Mouse (Mus musculus) kidney, adult 18-20 months (tissue): ENCODE measurements at regions not wholly inside any gene's neighbourhood (a gene's known extent, or its start where the extent isn't known, plus 50 kb on each side); places are given as distances from the start of the nearest gene placed in this dataset.

Source experiments
- DNase-seq: peaks from one replicate; pipeline ENCODE4 v3.0.0; 2021

DNA sequence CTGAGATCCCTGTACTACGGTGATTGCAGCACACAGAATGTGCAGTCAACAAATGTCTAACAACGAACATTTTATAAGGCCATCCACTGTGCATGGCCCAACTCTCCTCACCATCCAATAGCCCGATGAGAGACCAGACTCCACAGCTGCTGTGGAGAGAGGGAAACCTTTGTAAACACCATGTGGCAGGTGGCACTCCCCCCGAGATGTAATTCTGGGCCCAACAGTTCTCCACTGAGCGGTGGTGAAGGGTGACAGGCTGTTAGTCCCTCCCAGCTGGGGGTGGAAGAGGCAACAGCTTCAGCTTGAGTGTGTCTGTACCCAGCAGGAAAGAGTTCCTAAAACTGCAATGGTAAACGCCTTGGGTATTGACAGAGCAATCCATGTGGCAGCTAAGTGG is 263.0 kb upstream of the Ppargc1a start:
- DNase-seq, result no peak

DNA sequence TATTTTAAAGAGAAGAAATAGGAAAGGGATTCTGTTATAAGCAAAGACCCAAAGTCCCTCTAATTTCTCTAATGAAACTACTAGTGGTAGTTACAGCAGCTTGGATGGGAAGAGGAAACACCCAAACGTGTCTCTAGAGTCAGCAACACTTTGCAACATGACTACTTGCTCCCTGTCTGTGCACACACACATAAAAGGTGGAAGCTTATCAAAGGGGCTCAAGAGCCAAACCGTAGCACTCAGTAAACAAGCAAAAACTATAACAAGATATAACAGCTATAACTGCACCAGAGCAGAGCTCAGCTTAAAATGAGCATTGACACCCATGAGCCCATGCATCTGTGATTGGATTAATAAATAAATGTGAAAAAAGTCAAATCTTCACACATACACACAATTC is 262.5 kb upstream of the Ppargc1a start:
- no peak for DNase-seq

DNA sequence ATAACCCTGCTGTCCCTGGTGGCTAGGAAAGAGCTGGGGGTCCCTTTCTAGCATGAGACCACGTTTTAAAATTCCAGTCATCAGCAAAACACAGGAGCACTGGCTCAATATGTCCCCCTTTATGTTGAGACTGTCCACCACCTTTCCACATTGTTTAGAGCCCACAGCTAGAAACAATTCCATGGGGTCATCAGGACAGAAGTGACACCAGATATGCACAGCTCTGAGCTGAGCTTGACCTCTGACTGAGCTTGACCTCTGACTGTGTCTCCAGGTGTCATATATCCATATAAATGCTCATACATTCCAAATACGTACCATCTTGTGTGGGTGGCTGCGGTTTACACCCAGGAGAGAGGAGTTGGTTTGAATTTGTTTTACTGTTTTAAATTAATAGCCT is 262.1 kb upstream of the Ppargc1a start:
- DNase-seq, result no peak

DNA sequence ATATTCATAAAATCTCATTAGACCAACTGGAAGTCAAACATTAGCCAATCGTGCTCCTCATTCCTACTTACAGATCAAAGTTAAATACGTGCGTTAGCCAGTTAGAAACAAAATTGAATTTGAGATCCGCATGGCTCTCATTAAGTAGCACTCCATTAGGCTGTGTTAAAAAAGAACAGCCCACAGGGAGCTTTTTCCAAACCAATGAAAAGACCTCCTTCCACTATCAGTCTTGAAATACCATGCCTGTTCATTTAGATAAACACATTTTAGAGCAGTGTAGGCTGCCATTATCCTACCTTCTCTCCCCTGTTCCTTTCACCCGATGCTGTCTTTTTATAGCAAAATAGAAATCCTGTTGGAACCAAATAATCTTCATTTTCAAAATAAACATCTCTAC is 261.5 kb upstream of the Ppargc1a start:
- DNase-seq, result no peak

DNA sequence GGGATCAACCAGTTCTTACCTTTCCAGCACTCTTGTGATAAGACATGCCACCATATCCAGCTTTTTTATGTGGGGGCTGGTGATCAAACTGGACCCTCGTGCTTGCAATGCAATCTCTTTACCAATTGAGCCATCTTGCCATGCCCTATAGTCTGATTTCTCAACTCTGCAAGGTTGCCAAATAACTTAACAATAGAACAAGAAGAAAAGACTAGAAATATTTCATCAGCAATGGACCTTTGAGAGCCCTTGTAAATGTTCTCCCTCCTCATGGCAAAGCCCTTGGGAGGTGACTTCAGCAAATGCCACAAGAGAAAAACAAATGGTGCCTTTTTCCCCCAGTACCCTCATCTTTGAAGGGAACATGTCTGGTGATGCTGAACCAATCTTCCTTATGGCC is 258.7 kb upstream of the Ppargc1a start:
- DNase-seq, result no peak

DNA sequence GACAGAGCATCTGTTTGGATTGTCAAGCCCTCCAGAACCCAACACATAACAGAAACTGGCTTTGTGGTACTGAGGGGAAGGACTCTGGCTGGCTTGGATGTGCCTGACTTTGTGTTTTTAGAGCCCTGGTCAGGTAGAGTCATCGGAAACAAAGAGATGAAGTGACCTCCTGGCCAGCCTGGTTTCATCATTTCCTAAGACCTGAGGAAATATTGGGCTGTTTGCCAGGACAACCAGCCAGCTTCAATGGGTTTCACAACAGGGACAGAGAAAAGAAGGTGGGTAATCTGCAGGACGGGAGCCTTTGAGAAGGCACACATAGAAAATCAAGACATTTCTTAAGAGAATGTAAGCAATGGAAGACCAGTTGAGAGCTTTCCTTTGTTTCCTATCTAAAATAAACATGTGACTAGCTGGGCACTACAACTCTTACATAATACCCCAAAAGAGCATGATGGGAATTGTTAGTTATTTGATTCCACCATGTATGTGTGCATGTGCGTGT is 258.1 kb upstream of the Ppargc1a start:
- no peak for DNase-seq

DNA sequence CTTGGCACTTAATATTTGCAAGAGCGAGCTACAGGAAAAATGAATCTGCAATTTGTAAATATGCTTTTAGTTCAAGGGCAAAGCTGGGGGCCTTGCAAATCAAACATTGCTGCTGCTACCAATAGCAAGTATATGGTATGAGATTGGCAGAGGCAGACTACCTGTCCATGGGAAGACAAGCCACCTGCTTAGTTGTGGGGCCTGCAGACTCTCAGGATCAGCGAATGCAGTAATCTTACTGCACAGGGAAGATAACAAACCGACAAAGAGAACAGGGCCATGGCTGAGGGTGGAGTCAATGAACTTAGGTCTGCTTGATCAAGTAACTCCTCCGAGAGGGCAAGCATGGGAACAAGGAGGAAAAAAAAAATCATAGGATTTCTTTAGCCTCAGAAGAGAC is 257.2 kb upstream of the Ppargc1a start:
- no peak for DNase-seq

DNA sequence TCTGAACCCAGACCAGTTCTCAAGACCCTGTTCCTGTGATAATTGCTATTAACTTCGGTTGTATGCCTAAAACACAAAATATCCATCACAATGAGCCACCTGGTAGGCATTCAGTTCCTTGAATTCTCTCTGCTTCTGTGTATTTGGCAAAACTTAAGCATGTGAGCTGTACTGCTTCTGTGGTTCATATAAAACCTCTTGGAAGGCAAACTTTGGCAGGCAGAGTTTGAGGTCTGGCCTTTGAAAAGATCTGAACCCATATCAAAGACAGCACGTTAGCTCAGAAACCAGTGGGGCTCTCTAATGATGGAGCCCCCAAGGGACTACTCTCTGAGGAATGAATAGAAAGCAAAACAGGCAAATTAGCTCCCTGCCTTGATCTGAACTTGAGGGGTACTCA is 256.1 kb upstream of the Ppargc1a start:
- DNase-seq, result no peak

DNA sequence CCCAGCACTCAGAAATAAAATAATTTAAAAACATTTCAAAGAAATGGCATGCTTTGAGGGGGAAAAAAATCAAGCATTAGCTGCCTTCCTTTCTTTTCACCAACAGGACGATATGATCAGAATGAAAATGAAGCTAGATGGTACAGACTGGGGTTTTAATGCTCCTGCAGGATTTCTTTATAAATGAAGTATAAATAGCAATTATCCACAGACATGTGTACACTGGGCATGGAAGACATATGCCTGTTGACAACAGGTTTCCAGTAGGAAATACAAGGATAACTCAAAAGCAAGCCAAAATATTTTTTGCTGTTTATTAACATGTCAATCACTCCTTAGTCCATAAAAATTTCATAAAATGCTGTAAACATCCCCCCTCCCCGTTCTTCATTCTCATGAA is 248.7 kb upstream of the Ppargc1a start:
- DNase-seq, result no peak

DNA sequence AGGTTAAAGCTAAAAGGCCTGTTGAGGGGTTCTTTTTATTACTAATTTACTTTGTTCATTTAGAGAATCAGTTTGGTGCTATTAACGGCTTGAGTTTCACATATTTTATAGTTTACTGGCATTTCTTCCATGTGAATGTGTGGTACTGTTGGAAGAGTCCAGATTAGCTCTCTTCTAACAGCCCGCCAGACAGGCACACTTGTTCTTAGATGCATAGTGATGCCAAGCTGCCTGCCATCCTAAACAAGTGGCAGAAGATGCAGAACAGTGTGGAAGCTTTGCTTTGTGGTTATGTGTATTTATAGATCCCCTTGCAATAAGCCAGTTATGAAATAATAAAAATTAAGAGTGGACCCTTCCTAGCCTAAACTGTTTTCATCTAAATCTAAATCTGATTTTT is 244.2 kb upstream of the Ppargc1a start:
- no peak for DNase-seq

DNA sequence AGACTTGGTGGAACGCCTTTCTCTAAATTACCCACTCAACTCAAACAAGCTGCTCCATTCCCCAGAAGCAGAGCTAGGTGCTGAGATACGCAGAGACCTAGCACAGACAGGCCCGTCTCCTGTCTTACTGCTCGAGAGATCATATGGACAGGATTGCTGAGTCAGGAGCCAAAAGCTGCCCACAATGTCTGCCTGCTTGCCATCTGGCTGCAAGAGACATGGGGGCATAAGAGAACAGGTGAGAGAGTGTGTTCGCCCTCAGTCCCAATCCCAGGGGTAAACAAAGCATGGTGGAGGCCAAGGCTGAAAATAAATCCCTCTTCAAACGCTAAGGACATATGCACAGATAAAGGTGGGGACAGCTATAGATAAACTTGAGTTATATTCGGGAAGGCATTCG is 234.0 kb upstream of the Ppargc1a start:
- no peak for DNase-seq

DNA sequence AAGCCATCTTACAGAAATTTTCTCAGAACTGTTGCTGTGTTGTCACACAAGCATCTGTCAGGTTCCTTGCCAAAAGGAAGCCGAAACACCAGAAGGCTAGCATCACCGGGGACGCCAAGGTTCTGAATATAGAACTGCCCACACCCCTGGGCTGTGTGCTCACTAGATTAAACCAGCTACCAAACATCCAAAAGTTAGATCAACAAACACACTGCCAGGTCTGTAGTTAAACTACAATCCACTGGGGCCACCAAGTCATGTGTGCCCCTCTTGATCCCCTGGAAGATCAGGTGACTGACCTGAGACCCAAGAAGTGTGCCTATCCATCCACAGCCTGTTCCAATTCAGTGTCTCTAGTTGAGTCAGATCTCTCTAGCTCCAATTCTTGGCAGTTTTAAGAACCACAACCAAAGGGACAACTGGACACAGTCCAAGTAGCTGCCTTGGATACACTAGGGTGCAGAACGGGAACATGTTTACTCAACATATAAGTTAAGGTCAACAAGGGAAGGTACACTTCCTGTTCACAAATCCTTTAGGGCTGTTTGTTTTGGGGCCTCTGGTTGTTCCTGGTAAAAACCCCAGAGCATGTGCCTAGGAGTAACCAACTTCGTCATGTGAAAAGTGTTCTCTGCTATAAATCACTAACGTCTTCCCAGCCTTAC is 232.0 kb upstream of the Ppargc1a start:
- peak; percentile 45 for DNase-seq

DNA sequence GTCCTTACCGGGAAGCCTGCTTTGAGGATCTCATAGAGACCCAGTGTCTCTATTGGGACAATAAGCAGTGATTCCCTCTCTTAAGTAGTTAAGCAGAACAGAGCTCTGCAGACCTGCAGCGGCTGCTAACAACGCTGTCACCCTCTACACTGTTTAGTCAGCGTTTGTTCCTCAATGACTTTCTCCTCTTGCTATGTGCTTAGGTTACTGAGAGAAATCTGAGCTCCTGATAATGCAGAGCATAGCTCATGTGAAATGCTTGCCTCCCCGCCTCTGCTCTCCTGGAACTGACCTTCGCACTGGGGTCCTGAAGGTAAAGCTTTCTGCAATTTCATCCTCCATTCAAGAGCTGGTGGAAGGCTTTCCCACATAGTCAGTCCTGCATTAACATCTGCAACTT is 226.6 kb upstream of the Ppargc1a start:
- no peak for DNase-seq

DNA sequence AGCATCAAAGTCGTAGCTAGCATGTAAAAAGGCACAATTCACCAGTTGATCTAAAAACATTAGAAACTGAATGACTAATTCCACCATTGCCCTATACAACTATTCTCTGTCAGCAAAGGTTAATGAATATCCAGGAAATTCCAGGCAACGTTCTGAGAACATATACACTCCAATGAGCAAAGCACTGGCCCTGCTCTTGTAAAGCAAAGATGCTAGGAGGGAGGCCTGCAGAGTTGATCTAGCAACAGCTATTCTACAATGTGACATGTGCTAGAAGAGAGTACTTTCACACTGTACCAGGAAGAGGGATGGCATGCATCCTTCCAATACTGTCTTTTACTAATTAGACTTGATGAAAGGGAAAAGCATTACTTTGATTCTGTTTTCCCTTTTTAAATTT is 225.4 kb upstream of the Ppargc1a start:
- no peak for DNase-seq

DNA sequence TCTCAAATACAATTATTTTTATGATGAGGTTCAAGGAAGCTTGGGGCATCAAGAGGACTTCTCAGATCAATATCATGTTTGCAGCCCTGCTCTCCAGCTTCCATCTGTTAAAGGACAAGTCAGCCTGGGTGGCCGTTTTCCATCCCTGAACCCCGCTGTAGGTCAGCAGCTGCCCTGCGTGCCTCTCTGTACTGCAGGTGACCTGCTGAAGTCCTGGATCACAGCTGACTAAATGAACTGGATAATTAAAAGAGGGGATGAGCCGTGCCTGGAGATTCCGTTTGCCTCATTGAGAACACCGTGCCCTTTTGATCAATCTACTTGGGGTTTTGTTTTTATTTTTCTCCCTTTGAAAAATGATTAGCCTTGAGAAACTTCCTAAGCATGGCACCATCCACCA is 221.2 kb upstream of the Ppargc1a start:
- DNase-seq, result no peak

DNA sequence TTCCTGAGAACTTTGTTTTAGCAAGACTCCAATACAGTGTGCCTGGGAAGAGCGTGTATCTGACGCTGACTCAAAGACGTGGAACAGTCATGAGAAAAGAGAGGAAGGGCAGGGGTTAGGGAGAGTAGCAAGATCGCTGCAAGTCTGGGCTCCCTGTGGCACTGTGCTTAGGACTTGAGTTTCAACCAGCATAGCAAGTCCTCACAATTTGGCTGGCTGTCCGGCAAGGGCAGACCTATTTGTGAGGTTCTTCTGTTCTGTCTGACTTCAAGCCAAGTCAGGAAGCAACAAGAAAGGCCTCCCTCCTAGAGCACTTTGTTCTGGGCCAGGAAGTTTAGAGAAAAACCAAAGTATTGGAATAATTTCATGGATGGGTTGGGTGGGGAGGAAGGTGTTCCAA is 216.0 kb upstream of the Ppargc1a start:
- no peak for DNase-seq

DNA sequence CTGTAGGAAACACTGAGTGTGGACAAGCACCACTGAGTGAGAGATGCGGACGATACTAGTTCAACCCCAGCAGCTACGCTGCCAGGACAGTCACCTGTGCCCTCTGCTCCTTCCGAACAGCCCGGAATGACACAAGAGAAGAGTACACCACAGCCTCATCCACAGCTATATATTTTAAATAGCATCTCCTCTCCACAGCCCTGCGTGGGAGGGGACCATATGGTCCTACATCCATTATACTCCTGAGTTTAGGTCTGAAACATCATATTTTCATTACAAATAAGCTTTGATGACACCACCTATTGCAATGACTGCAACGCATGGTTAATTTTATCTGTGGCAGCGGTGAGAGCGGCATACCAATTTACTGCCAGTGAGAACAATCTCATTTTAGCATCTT is 215.6 kb upstream of the Ppargc1a start:
- no peak for DNase-seq

DNA sequence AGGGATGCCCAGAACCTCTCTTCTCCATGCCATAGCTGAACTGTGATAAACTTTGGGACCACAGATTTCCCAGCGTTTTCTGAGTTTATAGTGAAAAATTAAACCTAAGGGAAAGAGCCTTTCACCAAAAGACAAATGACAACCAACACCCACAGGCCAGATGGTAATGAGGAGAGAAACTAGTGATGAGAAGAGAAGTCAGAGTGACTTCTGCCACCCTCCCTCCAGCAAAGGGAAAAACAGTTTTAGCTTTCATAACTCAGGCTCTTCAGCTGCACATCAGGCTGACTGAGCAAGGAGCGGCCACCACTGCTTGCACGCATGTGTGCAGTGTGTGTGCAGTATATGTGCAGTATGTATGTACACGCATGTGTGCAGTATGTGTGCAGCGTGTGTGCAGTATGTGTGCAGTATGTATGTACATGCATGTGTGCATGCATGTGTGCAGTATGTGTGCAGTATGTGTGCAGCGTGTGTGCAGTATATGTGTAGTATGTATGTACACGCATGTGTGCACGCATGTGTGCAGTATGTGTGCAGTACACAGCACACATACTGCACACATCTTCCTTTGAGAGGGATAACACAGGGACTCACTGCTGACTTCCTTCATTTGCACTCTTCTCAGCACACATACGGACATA is 208.1 kb upstream of the Ppargc1a start:
- no peak for DNase-seq

DNA sequence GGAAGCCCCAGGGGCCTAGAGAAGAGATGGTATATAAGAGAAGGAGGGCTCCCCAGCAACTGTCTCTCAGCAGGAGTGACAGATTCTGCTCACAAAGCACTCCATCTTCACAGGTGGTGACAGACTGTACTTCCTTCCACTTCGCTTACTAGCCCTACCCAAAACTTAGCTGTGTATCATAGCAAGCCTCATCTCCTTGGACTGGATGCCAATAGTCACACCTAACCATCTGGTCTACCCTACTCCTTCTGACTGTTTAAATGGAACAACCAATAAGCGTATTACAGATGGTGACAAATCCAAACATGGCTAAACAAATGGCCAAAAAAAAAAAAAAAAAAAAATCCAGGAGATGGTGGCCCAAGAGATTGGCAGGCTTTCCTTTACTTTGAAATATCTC is 204.1 kb upstream of the Ppargc1a start:
- no peak for DNase-seq

DNA sequence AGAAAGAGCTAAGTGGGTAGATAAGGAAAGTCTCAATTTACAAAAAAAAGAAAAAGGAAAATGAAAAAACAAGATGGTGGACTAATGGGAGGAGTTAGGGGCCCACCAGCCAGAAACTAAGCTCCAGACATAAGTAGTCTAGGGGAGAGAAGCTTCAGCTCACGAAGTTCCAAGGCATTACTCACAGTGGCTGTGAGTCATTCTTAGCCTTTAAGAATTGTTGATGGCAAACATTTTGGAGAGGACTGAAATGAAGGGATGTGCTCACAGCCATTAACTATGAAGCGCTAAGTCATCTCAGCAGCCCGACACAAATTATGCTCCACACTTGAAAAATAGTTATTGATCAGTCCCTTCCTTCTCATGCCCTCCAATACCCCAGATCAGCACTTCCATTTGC is 198.6 kb upstream of the Ppargc1a start:
- DNase-seq, result no peak

DNA sequence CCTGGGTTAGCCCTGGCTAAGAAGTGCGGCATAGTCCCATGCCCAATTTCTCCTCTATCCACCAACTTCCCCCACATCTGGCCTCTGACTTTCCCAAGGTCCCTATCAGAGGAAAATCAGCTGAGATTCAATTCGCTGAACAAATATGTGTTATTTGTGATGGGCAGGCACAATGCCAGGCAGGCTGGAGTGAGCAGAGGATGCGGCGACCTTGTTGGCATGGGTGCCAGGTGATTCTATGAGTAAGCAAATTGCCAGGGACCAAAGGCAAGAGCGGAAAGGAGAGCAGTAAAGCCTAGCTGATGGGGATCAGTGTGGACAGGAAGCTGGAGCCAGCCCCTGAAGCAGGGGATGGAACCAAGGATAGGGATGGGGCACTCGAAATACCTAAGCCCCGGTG is 196.9 kb upstream of the Ppargc1a start:
- DNase-seq, result no peak

DNA sequence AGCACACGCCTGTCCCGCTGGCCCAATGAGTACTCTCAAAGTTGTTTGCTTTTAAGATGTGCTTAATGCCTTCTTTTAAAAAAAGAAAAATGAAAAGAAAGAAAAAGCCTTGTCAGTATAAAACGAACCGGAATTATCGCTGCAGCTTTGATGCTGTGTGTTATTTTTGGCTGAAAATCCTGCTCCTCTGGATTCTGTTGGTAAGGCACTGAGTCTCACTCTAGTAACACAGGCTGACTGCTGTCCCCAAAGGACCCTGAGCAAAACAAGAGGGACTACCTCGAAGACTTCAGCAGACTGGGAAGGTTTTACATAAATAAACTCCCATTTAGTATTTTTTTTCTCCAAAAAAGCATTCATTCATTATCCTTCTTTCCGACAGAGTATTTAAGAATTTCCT is 196.1 kb upstream of the Ppargc1a start:
- no peak for DNase-seq

DNA sequence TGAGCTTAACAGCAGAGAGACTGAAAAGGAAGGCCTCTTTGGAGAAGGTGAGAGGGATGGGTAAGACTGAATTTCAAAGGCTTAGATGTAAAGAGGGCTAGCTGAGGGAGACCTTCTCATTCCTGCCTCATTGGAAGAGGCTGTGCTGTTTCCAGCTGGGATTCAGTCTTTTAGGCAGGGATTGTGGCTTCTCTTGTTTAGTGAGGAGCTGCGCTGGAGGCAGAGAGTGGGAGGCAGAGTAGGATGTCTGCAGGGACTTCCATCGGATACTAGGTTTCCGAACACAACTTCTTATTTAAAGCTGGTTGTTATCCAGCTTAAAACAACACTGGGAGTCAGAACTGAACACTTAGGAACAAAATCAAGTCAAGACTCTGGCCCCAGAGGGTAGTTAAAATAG is 194.8 kb upstream of the Ppargc1a start:
- no peak for DNase-seq

DNA sequence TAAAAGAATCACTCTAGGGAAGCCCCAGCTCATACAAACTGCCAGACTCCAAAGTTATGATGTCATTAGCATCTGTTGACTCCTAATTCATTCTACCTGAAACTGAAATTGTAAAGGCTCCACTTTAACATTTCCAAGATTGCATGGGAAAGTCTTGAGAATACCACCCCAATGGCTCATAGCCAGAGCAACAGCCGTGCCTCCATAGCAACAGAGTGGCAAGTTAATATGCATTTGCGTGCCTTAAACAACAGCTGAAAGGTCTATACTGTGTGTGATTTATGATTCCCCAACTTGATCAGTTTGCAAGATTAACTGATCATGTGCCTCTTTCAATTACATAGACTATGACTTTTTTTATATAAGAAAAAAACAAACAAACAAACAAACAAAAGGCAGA is 190.8 kb upstream of the Ppargc1a start:
- no peak for DNase-seq

DNA sequence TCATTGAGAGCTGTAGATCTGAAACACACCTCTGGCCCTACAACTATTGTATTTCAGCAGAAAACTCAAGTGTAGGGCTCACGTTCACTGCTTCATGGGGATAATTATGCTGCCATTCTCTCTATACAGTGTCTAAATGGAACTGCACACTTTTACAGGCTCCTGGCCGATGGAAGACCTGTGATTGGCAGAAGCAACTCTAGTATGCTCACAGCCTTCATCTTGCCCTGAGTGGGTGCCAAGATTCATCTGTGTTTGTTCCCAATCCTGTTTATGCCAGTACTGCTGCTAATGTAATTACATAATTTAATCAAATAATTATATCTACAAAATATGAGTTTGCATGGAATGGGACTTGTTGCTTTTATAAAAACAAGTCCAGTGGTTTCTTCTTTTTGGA is 190.3 kb upstream of the Ppargc1a start:
- DNase-seq, result no peak
